Mouse (Mus musculus): Measurements from ENCODE around the gene Galnt11. TPM values are rescaled to one million over a fixed set of nuclear protein-coding genes. Genes with fewer than 3 reads are reported as not detected.

Galnt11 gene
- polyA plus RNA-seq (2012; rRNA removed; ENCODE audit: low replicate concordance), result 11.0 and 16.8 TPM in 2 replicates

DNA sequence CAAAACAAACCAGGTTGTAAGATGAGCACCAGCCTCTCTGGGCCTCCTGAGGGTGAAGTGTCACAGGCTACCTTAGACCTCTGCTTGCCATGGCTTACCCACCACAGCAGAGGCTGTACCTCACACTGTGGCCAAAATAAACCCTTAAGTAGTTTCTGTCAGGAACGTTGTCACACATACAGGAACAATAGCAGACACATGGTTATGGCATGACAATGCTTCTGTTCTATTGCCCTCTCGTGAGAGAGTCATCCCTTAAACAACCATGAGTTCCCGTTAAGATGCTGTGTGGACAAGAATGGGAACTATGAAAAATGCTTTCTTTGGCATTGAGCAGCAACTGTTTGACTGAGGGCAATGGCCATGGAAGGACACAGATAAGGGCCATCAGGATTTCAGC is at the start of gene Galnt11:
Galnt11 (plus strand) TSS at position 301 of the 400 bp plus-strand sequence.

GRCm38 (mm10) chr5:25181004-25181531 is 40.6 kb upstream of the Galnt11 start, which contains the start of gene Galntl5:
TSS of gene Galntl5 (plus strand) at chr5:25181460.

GRCm38 (mm10) chr5:25222752-25223702 is 1.3 kb downstream of the Galnt11 start, which contains the start of gene E130116L18Rik:
TSS of gene E130116L18Rik (minus strand) at chr5:25223153.

Other genes with a start within 250 kb of the Galnt11 start
- 14.0 and 24.6 TPM in 2 replicates for gene Prkag2, start 121.3 kb upstream of the Galnt11 start, polyA plus RNA-seq (2012; rRNA removed; ENCODE audit: low replicate concordance)
- not detected in 2 replicates for gene Galntl5, start 40.4 kb upstream of the Galnt11 start, polyA plus RNA-seq (2012; rRNA removed; ENCODE audit: low replicate concordance)
- not detected in 2 replicates for gene E130116L18Rik, start 1.2 kb downstream of the Galnt11 start, polyA plus RNA-seq (2012; rRNA removed; ENCODE audit: low replicate concordance)